Mouse (Mus musculus) sigmoid colon, adult 10 weeks (tissue): ENCODE data around the gene Strn4. TPM values are rescaled to one million over a fixed set of nuclear protein-coding genes. Genes with fewer than 3 reads are reported as not detected.

Experiments used
- polyA plus RNA-seq: library from polyadenylated mRNA; stranded (reverse); fragments of 350-450 nt; fragmentation: Illumina TruSeq; extraction: RNeasy Lipid Tissue Mini Kit (QIAGEN cat#74804); gene quantifications from one replicate; pipeline ENCODE4 v1.2.3, GENCODE M21; 2014; ENCODE audit warnings: low read depth, low replicate concordance

Gene Strn4
- polyA plus RNA-seq, result 30.5 TPM

DNA sequence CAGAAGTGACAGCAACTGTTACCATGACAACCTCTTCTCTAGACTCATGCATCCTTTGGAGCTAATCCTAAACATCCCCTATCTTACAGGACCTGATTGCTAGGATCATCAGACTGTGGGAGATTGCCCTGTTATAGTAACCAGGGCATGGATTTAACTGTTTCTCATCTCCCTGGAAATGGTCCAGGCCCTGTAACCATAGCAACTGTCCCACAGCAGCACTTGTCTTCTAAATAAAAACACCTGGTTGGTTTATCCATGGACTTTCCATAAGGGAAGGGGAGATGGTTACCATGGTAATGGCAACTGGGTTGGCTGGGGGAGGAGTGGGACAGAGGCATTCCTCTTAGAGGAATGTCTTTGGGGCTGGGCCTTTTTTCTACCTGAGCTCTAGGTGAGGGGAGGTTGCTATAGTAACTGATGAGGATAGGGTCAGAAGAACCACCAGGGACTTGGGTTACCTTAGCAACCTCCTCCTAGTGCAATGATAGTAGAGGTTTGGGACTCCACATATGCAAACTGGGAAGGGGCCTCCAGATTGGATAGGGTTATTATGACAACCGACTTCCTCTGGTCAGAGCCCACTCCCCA is at the start of gene Strn4:
Gene Strn4 (plus strand): TSS at position 539 of the 591 bp plus-strand sequence.

DNA sequence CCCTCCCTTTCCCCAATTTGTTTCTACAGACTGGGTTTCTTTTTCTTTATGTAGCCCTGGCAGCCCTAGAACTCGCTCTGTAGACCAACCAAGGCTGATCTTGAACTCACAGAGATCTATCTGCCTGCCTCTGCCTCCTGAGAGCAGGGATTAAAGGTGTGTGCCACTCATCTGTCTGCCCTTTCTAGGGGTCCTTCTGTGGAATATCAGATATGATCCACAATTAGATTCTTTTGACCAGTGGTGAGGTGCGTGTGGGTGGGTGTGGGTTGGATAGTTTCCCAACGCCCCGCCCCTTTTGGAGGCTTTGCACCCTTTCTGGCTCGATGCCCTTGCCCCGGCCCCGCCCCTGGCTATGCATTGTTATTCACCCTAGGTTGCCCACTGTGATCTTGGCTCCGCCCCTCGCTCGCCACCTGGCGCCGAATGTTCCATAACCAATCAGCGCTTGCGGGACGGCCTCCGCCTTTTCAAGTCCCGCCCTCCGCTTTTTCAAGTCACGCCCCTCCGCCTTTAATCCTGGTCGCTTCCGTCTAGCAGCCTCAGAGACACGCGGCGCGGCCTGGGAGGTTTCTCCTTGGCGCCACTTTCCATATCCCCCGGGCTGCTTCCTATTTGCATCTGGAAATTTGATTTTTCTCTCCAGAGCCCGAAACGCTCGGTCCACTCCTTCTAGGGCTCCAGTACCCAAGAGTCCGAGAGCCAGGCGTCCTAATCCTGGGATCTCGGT is 34.7 kb upstream of the Strn4 start, which contains the start of gene Slc1a5:
Gene Slc1a5 (plus strand): TSS at position 516 of the 730 bp plus-strand sequence.

DNA sequence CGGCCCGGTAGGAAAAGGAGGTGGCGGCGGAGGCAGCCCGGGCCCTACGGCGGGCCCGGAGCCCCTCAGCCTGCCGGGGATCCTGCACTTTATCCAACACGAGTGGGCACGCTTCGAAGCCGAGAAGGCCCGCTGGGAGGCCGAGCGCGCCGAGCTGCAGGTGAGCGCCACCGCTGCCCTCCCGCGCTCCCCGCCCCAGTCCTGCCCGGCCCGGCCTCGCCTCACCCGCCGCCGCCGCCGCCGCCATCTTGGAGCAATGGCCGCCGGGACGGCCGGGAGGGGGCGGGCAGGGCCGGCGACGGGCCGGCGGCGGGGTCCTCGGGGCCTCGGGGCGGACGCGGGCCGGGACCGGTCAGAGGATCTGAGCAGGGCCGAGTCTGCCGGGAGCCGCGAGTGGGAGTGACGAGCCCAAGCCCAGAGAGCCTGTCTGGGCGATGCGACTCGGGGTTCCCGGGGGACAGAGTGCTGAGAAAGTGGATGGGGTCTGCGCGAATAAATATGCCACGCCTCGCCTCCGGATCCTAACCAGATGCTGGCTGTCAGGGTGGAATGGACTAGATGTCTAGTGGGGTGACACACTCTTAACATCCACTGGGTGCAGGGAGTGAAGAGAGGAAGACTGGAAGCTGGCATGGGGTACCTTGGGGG is 910 bp downstream of the Strn4 start, which contains the start of gene Fkrp:
Gene Fkrp (minus strand): TSS at position 258 of the 648 bp plus-strand sequence.

GRCm38 (mm10) chr7:16842645-16843063 is 27.0 kb downstream of the Strn4 start, which contains the start of gene Prkd2:
Prkd2 (plus strand) TSS chr7:16842902.

DNA sequence AGATGAGACGGTGACA is 59.4 kb downstream of the Strn4 start, which contains the start of gene Dact3:
Gene Dact3 (plus strand): TSS at position 8 of the 16 bp plus-strand sequence.

Other genes with a start within 250 kb of the Strn4 start
- gene Arhgap35, start 200.9 kb upstream of the Strn4 start, polyA plus RNA-seq, result 28.1 TPM
- not detected for gene Ceacam15, start 140.2 kb upstream of the Strn4 start, polyA plus RNA-seq
- not detected for gene Ceacam9, start 94.0 kb upstream of the Strn4 start, polyA plus RNA-seq
- 57.7 TPM for gene Ap2s1, start 77.5 kb upstream of the Strn4 start, polyA plus RNA-seq
- 66.4 TPM for gene Slc1a5, start 34.5 kb upstream of the Strn4 start, polyA plus RNA-seq
- 6.5 TPM for gene Fkrp, start 843 bp downstream of the Strn4 start, polyA plus RNA-seq
- 1.7 TPM for gene Prkd2, start 27.0 kb downstream of the Strn4 start, polyA plus RNA-seq
- 3.0 TPM for gene Dact3, start 59.4 kb downstream of the Strn4 start, polyA plus RNA-seq
- gene Gng8, start 75.9 kb downstream of the Strn4 start, polyA plus RNA-seq, result 0.88 TPM
- 1.1 TPM for gene Ptgir, start 90.6 kb downstream of the Strn4 start, polyA plus RNA-seq
- gene Calm3, start 108.2 kb downstream of the Strn4 start, polyA plus RNA-seq, result 52.1 TPM
- 0.66 TPM for gene Pnmal2, start 128.8 kb downstream of the Strn4 start, polyA plus RNA-seq
- gene Pnmal1, start 143.8 kb downstream of the Strn4 start, polyA plus RNA-seq, result 0.95 TPM
- 0.69 TPM for gene Gm42372, start 167.2 kb downstream of the Strn4 start, polyA plus RNA-seq
- gene Ccdc8, start 176.8 kb downstream of the Strn4 start, polyA plus RNA-seq, result 0.66 TPM
- 17.6 TPM for gene Ppp5c, start 212.0 kb downstream of the Strn4 start, polyA plus RNA-seq
- 5.7 TPM for gene Hif3a, start 246.5 kb downstream of the Strn4 start, polyA plus RNA-seq